8 mouse cellular contexts compared by ENCODE assay signal in genomic region chr16:91372577-91373472, GRCm38 (mm10). TPM values are rescaled to one million over a fixed set of nuclear protein-coding genes. Genes with fewer than 3 reads are reported as not detected.
DNase-seq lines count a peak whose midpoint lies in the region; ATAC-seq and TF ChIP-seq lines count a peak whose summit lies in the region.

Gene Ifnar2, plus strand, starts transcription at chr16:91372783.

- H3K9me3 ChIP-seq in CH12.LX (replicated peaks; ENCODE audit: low read length) = peaks cover 11% of the 10 kb centered on the region
- no peaks in the 10 kb centered on the region; the same call in 1 of the 2 replicates for H3K9me3 ChIP-seq in forebrain, embryonic 13.5 days (replicated peaks)
- no peaks in the 10 kb centered on the region for H3K9me3 ChIP-seq in heart, postnatal 0 days (replicated peaks; ENCODE audit: control insufficient read depth, low read length)
- no peaks in the 10 kb centered on the region for H3K9me3 ChIP-seq in liver, postnatal 0 days (ENCODE audit: low read length)
- H3K9me3 ChIP-seq in neural tube, embryonic 14.5 days (ENCODE audit: control insufficient read depth, low read length) = no peaks in the 10 kb centered on the region

- peak; percentile 68 for TF ChIP-seq POLR2A in CH12.LX (IDR thresholded peaks at IDR 0.05; ENCODE audit: low read depth, low read length)

- TF ChIP-seq EP300 in CH12.LX (IDR thresholded peaks at IDR 0.05; ENCODE audit: low read length) = no peak
- TF ChIP-seq EP300 in heart, postnatal 0 days (IDR thresholded peaks at IDR 0.05; ENCODE audit: low read depth) = peak; percentile 24; the same call in 1 of the 2 replicates
- peak; percentile 63; the same call in 1 of the 2 replicates for TF ChIP-seq EP300 in liver, postnatal 0 days (IDR thresholded peaks at IDR 0.05; ENCODE audit: low read depth)

- TF ChIP-seq RAD21 in CH12.LX (IDR thresholded peaks at IDR 0.05; ENCODE audit: low read depth, low read length) = no peak

- H3K9ac ChIP-seq in CH12.LX (ENCODE audit: insufficient read depth, low read depth) = peak within 1 kb of the TSS; percentile 93
- peak within 1 kb of the TSS; percentile 95 for H3K9ac ChIP-seq in forebrain, embryonic 13.5 days
- H3K9ac ChIP-seq in heart, postnatal 0 days (replicated peaks; ENCODE audit: low read depth, low read length) = peak within 1 kb of the TSS; percentile 95
- peak within 1 kb of the TSS; percentile 100 for H3K9ac ChIP-seq in liver, postnatal 0 days (replicated peaks)
- peak within 1 kb of the TSS; percentile 95 for H3K9ac ChIP-seq in neural tube, embryonic 14.5 days (replicated peaks; ENCODE audit: low read depth, low read length)

- H3K79me2 ChIP-seq in CH12.LX (replicated peaks; ENCODE audit: control insufficient read depth, extremely low read depth, insufficient read depth, poor library complexity, severe bottlenecking) = peaks cover 20% of the 10 kb centered on the region

- WGBS in forebrain, embryonic 13.5 days = under 1% methylated on average over 62 of the region's 62 CpGs
- 0% methylated on average over 55 of the region's 62 CpGs for WGBS in heart, postnatal 0 days
- WGBS in liver, postnatal 0 days (ENCODE audit: insufficient replicate concordance) = under 1% methylated on average over 62 of the region's 62 CpGs
- WGBS in neural tube, embryonic 14.5 days = under 1% methylated on average over 62 of the region's 62 CpGs

- ATAC-seq in forebrain, embryonic 13.5 days = peak; percentile 91
- ATAC-seq in heart, postnatal 0 days (ENCODE audit: insufficient read depth, low read depth) = peak; percentile 97
- ATAC-seq in liver, postnatal 0 days = peak; percentile 92
- ATAC-seq in neural tube, embryonic 14.5 days (ENCODE audit: low read depth) = peak; percentile 96

- TF ChIP-seq CTCF in CH12.LX (conservative IDR thresholded peaks at IDR 0.05 in 1 of 2, IDR thresholded peaks at IDR 0.05 in 1 of 2; ENCODE audit: low read depth in 2 of 2, low read length in 2 of 2) = no peak
- no peak for TF ChIP-seq CTCF in heart, postnatal 0 days (IDR thresholded peaks at IDR 0.05; ENCODE audit: low read depth)
- TF ChIP-seq CTCF in liver, postnatal 0 days (IDR thresholded peaks at IDR 0.05; ENCODE audit: low read depth) = no peak

- peaks cover 4% of the 10 kb centered on the region for H3K27me3 ChIP-seq in CH12.LX (replicated peaks)
- no peaks in the 10 kb centered on the region for H3K27me3 ChIP-seq in forebrain, embryonic 13.5 days
- no peaks in the 10 kb centered on the region for H3K27me3 ChIP-seq in heart, postnatal 0 days (ENCODE audit: control insufficient read depth, insufficient read depth, low read length)
- no peaks in the 10 kb centered on the region for H3K27me3 ChIP-seq in liver, postnatal 0 days (ENCODE audit: insufficient read depth, low read length)
- no peaks in the 10 kb centered on the region for H3K27me3 ChIP-seq in neural tube, embryonic 14.5 days (ENCODE audit: control insufficient read depth, insufficient read depth, low read length)

- peaks cover 3 to 27% of the 10 kb centered on the region in 2 experiments; a peak in 3 of 4 replicates for H3K4me1 ChIP-seq in CH12.LX (ENCODE audit: control insufficient read depth in 1 of 2, insufficient read depth in 2 of 2)
- H3K4me1 ChIP-seq in forebrain, embryonic 13.5 days = peaks cover 19% of the 10 kb centered on the region
- H3K4me1 ChIP-seq in heart, postnatal 0 days (ENCODE audit: control insufficient read depth, insufficient read depth) = peaks cover 12% of the 10 kb centered on the region
- H3K4me1 ChIP-seq in liver, postnatal 0 days (ENCODE audit: insufficient read depth) = peaks cover 26% of the 10 kb centered on the region
- H3K4me1 ChIP-seq in neural tube, embryonic 14.5 days (ENCODE audit: control insufficient read depth, insufficient read depth, low read length) = peaks cover 4% of the 10 kb centered on the region; the same call in 1 of the 2 replicates

- H3K27ac ChIP-seq in CH12.LX (ENCODE audit: insufficient read depth, low read depth) = peak within 1 kb of the TSS; percentile 57
- H3K27ac ChIP-seq in forebrain, embryonic 13.5 days = peak within 1 kb of the TSS; percentile 95
- peak within 1 kb of the TSS; percentile 98 for H3K27ac ChIP-seq in heart, postnatal 0 days (ENCODE audit: low read depth)
- H3K27ac ChIP-seq in liver, postnatal 0 days (ENCODE audit: low read depth) = peak within 1 kb of the TSS; percentile 100
- peak within 1 kb of the TSS; percentile 92 for H3K27ac ChIP-seq in neural tube, embryonic 14.5 days (ENCODE audit: low read depth, low read length)

- H3K4me2 ChIP-seq in CH12.LX (ENCODE audit: insufficient read depth, low read depth, poor library complexity, severe bottlenecking) = peak within 1 kb of the TSS; percentile 80
- peak within 1 kb of the TSS; percentile 73 for H3K4me2 ChIP-seq in forebrain, embryonic 13.5 days
- H3K4me2 ChIP-seq in heart, postnatal 0 days (ENCODE audit: low read depth, low read length) = peak within 1 kb of the TSS; percentile 72
- H3K4me2 ChIP-seq in liver, postnatal 0 days (ENCODE audit: low read depth, low read length) = peak within 1 kb of the TSS; percentile 70
- peak within 1 kb of the TSS; percentile 60 for H3K4me2 ChIP-seq in neural tube, embryonic 14.5 days (ENCODE audit: low read depth, low read length)

- H3K4me3 ChIP-seq in CH12.LX (replicated peaks in 1 of 3; ENCODE audit: low read depth in 2 of 3, low read length in 2 of 3, poor library complexity in 1 of 3) = peak within 1 kb of the TSS; percentile 76 to 96 (median 96)
- H3K4me3 ChIP-seq in forebrain, embryonic 13.5 days = peak within 1 kb of the TSS; percentile 82
- peak within 1 kb of the TSS; percentile 98 for H3K4me3 ChIP-seq in heart, postnatal 0 days (ENCODE audit: low read depth, low read length)
- H3K4me3 ChIP-seq in liver, postnatal 0 days (ENCODE audit: low read depth, low read length) = peak within 1 kb of the TSS; percentile 100
- H3K4me3 ChIP-seq in neural tube, embryonic 14.5 days (ENCODE audit: low read depth, low read length) = peak within 1 kb of the TSS; percentile 89

- peaks cover 5 to 30% of the 10 kb centered on the region in 2 experiments for H3K36me3 ChIP-seq in CH12.LX (replicated peaks in 1 of 2; ENCODE audit: control insufficient read depth in 1 of 2, insufficient read depth in 1 of 2, low read length in 1 of 2)
- peaks cover 3% of the 10 kb centered on the region; the same call in 1 of the 2 replicates for H3K36me3 ChIP-seq in forebrain, embryonic 13.5 days (ENCODE audit: poor library complexity, severe bottlenecking)
- no peaks in the 10 kb centered on the region for H3K36me3 ChIP-seq in heart, postnatal 0 days (replicated peaks; ENCODE audit: control insufficient read depth, insufficient read depth, low read length)
- H3K36me3 ChIP-seq in liver, postnatal 0 days (replicated peaks; ENCODE audit: insufficient read depth, low read length) = peaks cover 20% of the 10 kb centered on the region
- H3K36me3 ChIP-seq in neural tube, embryonic 14.5 days (ENCODE audit: control insufficient read depth, insufficient read depth, low read length) = no peaks in the 10 kb centered on the region

- dilution Hi-C loops in CH12.LX (cut with MboI; ENCODE audit: extremely low pct_ligation_motif_present, extremely low pct_unique_long_range_greater_than_20kb, low sequenced_read_pairs) = no loop called here

- peak; percentile 73 for DNase-seq in CH12.LX (ENCODE audit: extremely low read depth)
- peak; percentile 80 for DNase-seq in c-Kit-positive CD71-positive TER-119-negative erythroid progenitor cells, embryonic 14.5 days (ENCODE audit: low read depth)
- peak; percentile 94 for DNase-seq in heart, postnatal 0 days (ENCODE audit: low spot score)
- peak; percentile 85 to 91 for DNase-seq in kidney, postnatal 4 days
- peak; percentile 90 for DNase-seq in liver, postnatal 0 days
- DNase-seq in testis, postnatal 10 days (ENCODE audit: low spot score) = peak; percentile 83

- in situ Hi-C loops in CH12.LX (cut with MboI; ENCODE audit: low pct_ligation_motif_present, low pct_unique_long_range_greater_than_20kb, low sequenced_read_pairs) = loop anchor here (5.0 to 25.0 kb wide), 3 partner anchors 79 to 914 kb away; partner anchors contain the start of gene Kcne2

TF ChIP-seq in CH12.LX, 34 proteins besides CTCF, POLR2A, EP300 and RAD21 (continues in another document):
- TF ChIP-seq TBP (conservative IDR thresholded peaks at IDR 0.05; ENCODE audit: low read depth, low read length) (0 out of 2 replicates have a peak, but pooled peaks have one; percentile 24), BHLHE40 (IDR thresholded peaks at IDR 0.05; ENCODE audit: low read depth, low read length) (no peak; the same call in 1 of the 2 replicates), PAX5 (IDR thresholded peaks at IDR 0.05; ENCODE audit: low read length) (no peak), MYC (IDR thresholded peaks at IDR 0.05; ENCODE audit: low read depth, low read length) (peak; percentile 48; the same call in 1 of the 2 replicates), ZNF384 (IDR thresholded peaks at IDR 0.05; ENCODE audit: low read depth, low read length) (no peak), POLR2AphosphoS2 (IDR thresholded peaks at IDR 0.05; ENCODE audit: low read depth, low read length) (no peak), MAZ (IDR thresholded peaks at IDR 0.05; ENCODE audit: low read depth, low read length) (0 out of 2 replicates have a peak, but pooled peaks have one; percentile 30), JUND (conservative IDR thresholded peaks at IDR 0.05; ENCODE audit: low read depth, low read length) (no peak), KAT2A (IDR thresholded peaks at IDR 0.05; ENCODE audit: insufficient replicate concordance, low read length) (no peak), HCFC1 (IDR thresholded peaks at IDR 0.05; ENCODE audit: low read depth, low read length) (peak; percentile 36), NRF1 (IDR thresholded peaks at IDR 0.05; ENCODE audit: low read depth, low read length) (peak; percentile 42), ETS1 (conservative IDR thresholded peaks at IDR 0.05; ENCODE audit: low read depth, low read length) (no peak), IRF4 (IDR thresholded peaks at IDR 0.05; ENCODE audit: low read depth, low read length) (peak; percentile 35; the same call in 1 of the 2 replicates), CHD2 (IDR thresholded peaks at IDR 0.05; ENCODE audit: low read length) (no peak), GABPA (IDR thresholded peaks at IDR 0.05; ENCODE audit: insufficient replicate concordance, low read depth, low read length) (no peak), MEF2A (IDR thresholded peaks at IDR 0.05; ENCODE audit: borderline replicate concordance, low read depth, low read length) (peak; percentile 31; the same call in 1 of the 2 replicates)

RNA-seq across cellular contexts. Expression of gene Ifnar2, which starts in this region (rescaled TPM):
- total RNA-seq in CH12.LX (2012; rRNA removed) (25.5 and 34.9 TPM in 2 replicates), CH12.LX (2014; rRNA removed) (32.0 and 33.1 TPM in 2 replicates)
- polyA plus RNA-seq in CH12.LX (2012; ENCODE audit: insufficient read length, low read depth) = 33.7 and 34.5 TPM in 2 replicates
- 29.8 and 32.5 TPM in 2 replicates for polyA plus RNA-seq in forebrain, embryonic 13.5 days (2015; fragmentation: Nextera tagmentation; extraction: Ambion mirVana)
- total RNA-seq in heart, postnatal 0 days (2014; rRNA removed; ENCODE audit: low replicate concordance) = 30.0 and 31.0 TPM in 2 replicates
- polyA plus RNA-seq in heart, postnatal 0 days (2015; fragmentation: Nextera tagmentation; extraction: Ambion mirVana) = 48.8 and 49.8 TPM in 2 replicates
- polyA plus RNA-seq in liver, postnatal 0 days (2015; fragmentation: Nextera tagmentation; extraction: Ambion mirVana) = 107 and 113 TPM in 2 replicates
- polyA plus RNA-seq in neural tube, embryonic 14.5 days (2014; fragmentation: Nextera tagmentation; extraction: Ambion mirVana) = 33.8 and 40.6 TPM in 2 replicates

Comparison
In these comparisons a context has a peak if more than half of its experiments do, and no peak if none do; other contexts are left out.
1. Peak in every context shown above with its lines: DNase-seq, ATAC-seq, H3K4me3 ChIP-seq and H3K27ac ChIP-seq.